Comparison of ENCODE assay signal across 13 mouse cellular contexts in genomic region chr13:62865651-62866315, GRCm38 (mm10). TPM values are rescaled to one million over a fixed set of nuclear protein-coding genes. Genes with fewer than 3 reads are reported as not detected.
DNase-seq lines count a peak whose midpoint lies in the region; ATAC-seq lines count a peak whose summit lies in the region.
"Had no signal": no experiment of that assay in that cellular context is flagged by ENCODE, and none has a peak within 500 bp of the region (broad histone marks: within the 10 kb centered on the region; RNA-seq: fewer than 3 reads in every experiment).

No protein-coding gene starts in this region.

- peaks cover 7% of the 10 kb centered on the region; the same call in 1 of the 2 replicates for H3K4me1 ChIP-seq in hindbrain, embryonic 10.5 days (replicated peaks)
- no peaks in the 10 kb centered on the region for H3K4me1 ChIP-seq in hindbrain, embryonic 11.5 days (replicated peaks; ENCODE audit: control insufficient read depth, insufficient read depth, low read length)
- H3K4me1 ChIP-seq in limb, embryonic 10.5 days: peaks cover 28% of the 10 kb centered on the region

- H3K27ac ChIP-seq in hindbrain, embryonic 10.5 days: peak overlapping the region; percentile 62; the same call in 1 of the 2 replicates
- H3K27ac ChIP-seq in hindbrain, embryonic 11.5 days (ENCODE audit: low read depth, low read length): no peak overlapping the region
- peak overlapping the region; percentile 85 for H3K27ac ChIP-seq in limb, embryonic 10.5 days

- no peaks in the 10 kb centered on the region for H3K27me3 ChIP-seq in hindbrain, embryonic 10.5 days (ENCODE audit: insufficient read depth, poor library complexity, severe bottlenecking)
- H3K27me3 ChIP-seq in hindbrain, embryonic 11.5 days (ENCODE audit: control insufficient read depth, insufficient read depth, low read length): no peaks in the 10 kb centered on the region
- H3K27me3 ChIP-seq in limb, embryonic 10.5 days (ENCODE audit: low read depth, poor library complexity, severe bottlenecking): no peaks in the 10 kb centered on the region
- H3K27me3 ChIP-seq: Patski had no signal

- WGBS in hindbrain, embryonic 10.5 days: 66% methylated on average over 11 of the region's 11 CpGs
- 75% methylated on average over 11 of the region's 11 CpGs for WGBS in hindbrain, embryonic 11.5 days
- 76% methylated on average over 11 of the region's 11 CpGs for whole genome bisulfite sequencing in limb, embryonic 10.5 days

- H3K36me3 ChIP-seq in hindbrain, embryonic 10.5 days: no peaks in the 10 kb centered on the region
- H3K36me3 ChIP-seq in hindbrain, embryonic 11.5 days (ENCODE audit: control insufficient read depth, insufficient read depth, low read length): no peaks in the 10 kb centered on the region
- no peaks in the 10 kb centered on the region for H3K36me3 ChIP-seq in limb, embryonic 10.5 days

- peak; percentile 37 for DNase-seq in hindbrain, embryonic 10.5 days (ENCODE audit: low spot score)
- DNase-seq in hindbrain, embryonic 11.5 days (ENCODE audit: low spot score): no peak
- peak; percentile 41 for DNase-seq in Muller cell, postnatal 12 days (ENCODE audit: inconsistent ontology term)
- DNase-seq in embryo, embryonic 11 days: peak; percentile 49
- DNase-seq in limb, embryonic 10.5 days (ENCODE audit: low spot score): no peak
- no peak for DNase-seq in thymus, postnatal 10 days (ENCODE audit: low spot score in 2 of 2)
- DNase-seq: kidney, postnatal 4 days; liver, postnatal 0 days; retina, postnatal 1 day; thymus, postnatal 36 days had no signal

- ATAC-seq in hindbrain, embryonic 11.5 days (ENCODE audit: low FRiP score): no peak
- ATAC-seq in inflammation-experienced regulatory T-cells, adult 6 months: no peak
- ATAC-seq: liver, postnatal 0 days; Patski had no signal

- no peak overlapping the region for H3K9ac ChIP-seq in hindbrain, embryonic 11.5 days (ENCODE audit: low read depth, low read length)
- H3K9ac ChIP-seq: liver, postnatal 0 days had no signal

- H3K9me3 ChIP-seq in hindbrain, embryonic 10.5 days: no peaks in the 10 kb centered on the region
- no peaks in the 10 kb centered on the region for H3K9me3 ChIP-seq in hindbrain, embryonic 11.5 days (ENCODE audit: control insufficient read depth, low read length)
- no peaks in the 10 kb centered on the region for H3K9me3 ChIP-seq in limb, embryonic 10.5 days (replicated peaks)

- no peak overlapping the region for H3K4me2 ChIP-seq in hindbrain, embryonic 11.5 days (replicated peaks; ENCODE audit: low read depth, low read length)

- H3K4me3 ChIP-seq in hindbrain, embryonic 10.5 days: no peak overlapping the region
- H3K4me3 ChIP-seq in hindbrain, embryonic 11.5 days (ENCODE audit: low read depth, low read length): no peak overlapping the region
- no peak overlapping the region for H3K4me3 ChIP-seq in limb, embryonic 10.5 days

RNA-seq across cellular contexts. Expression of gene Fbp2, which starts 7.6 kb away (rescaled TPM):
- 0.20 TPM in 1 of 2 replicates, not detected in the other for polyA plus RNA-seq in hindbrain, embryonic 10.5 days (2016; fragmentation: Nextera tagmentation; extraction: Ambion mirVana)
- 0.14 TPM in 1 of 2 replicates, not detected in the other for polyA plus RNA-seq in hindbrain, embryonic 11.5 days (2014; fragmentation: Nextera tagmentation; extraction: Ambion mirVana)
- 0.14 and 0.38 TPM in 2 replicates for polyA plus RNA-seq in limb, embryonic 10.5 days (2016; fragmentation: Nextera tagmentation; extraction: Ambion mirVana)
- polyA plus RNA-seq in inflammation-experienced regulatory T-cells, adult 6 months (2017; shearing (Covaris generic)): not detected

RNA-seq across cellular contexts. Expression of gene Fbp1, which starts 22.3 kb away (rescaled TPM):
- 0.12 TPM in 1 of 2 replicates, not detected in the other for polyA plus RNA-seq in hindbrain, embryonic 10.5 days (2016; fragmentation: Nextera tagmentation; extraction: Ambion mirVana)
- polyA plus RNA-seq in hindbrain, embryonic 11.5 days (2014; fragmentation: Nextera tagmentation; extraction: Ambion mirVana): not detected in 2 replicates
- not detected in 2 replicates for polyA plus RNA-seq in limb, embryonic 10.5 days (2016; fragmentation: Nextera tagmentation; extraction: Ambion mirVana)
- not detected for polyA plus RNA-seq in inflammation-experienced regulatory T-cells, adult 6 months (2017; shearing (Covaris generic))
- polyA plus RNA-seq: forebrain, embryonic 16.5 days; Patski had no signal

Comparison
In these comparisons a context has a peak if more than half of its experiments do, and no peak if none do; other contexts are left out.
1. DNase-seq: peak in hindbrain, embryonic 10.5 days (single experiment), Muller cell, postnatal 12 days (single experiment) and embryo, embryonic 11 days (single experiment); none in hindbrain, embryonic 11.5 days (single experiment), limb, embryonic 10.5 days (single experiment) and thymus, postnatal 10 days (0 of 2).